Mouse (Mus musculus) hindbrain, embryonic 12.5 days (tissue): ENCODE measurements around the gene Ntan1. TPM values are rescaled to one million over a fixed set of nuclear protein-coding genes. Genes with fewer than 3 reads are reported as not detected.
"Not testable (repeated sequence)": the region's sequence is repeated elsewhere in the genome, so short reads cannot be mapped to it uniquely, and the experiment has no call there.

Experiments
- ATAC-seq: fragments of 200-750 bp; cut with Nextera tagmentation; 2 replicates; pipeline ENCODE4 v1.8.0; 2017; ENCODE audit warnings: moderate TSS enrichment; ENCODE audit not compliant: low FRiP score
- H3K27ac ChIP-seq: fragments of 300-500 bp; sonication (generic); 2 replicates; pipeline ENCODE4 v1.5.1; 2016; ENCODE audit warnings: mild to moderate bottlenecking
- H3K27me3 ChIP-seq: fragments of 300-500 bp; sonication (generic); 2 replicates; pipeline ENCODE4 v1.6.1; 2016; ENCODE audit warnings: mild to moderate bottlenecking
- H3K36me3 ChIP-seq: fragments of 300-500 bp; sonication (generic); 2 replicates; pipeline ENCODE4 v1.6.1; 2016; ENCODE audit warnings: mild to moderate bottlenecking
- H3K4me1 ChIP-seq: fragments of 300-500 bp; sonication (generic); 2 replicates; pipeline ENCODE4 v1.6.1; 2016
- H3K4me2 ChIP-seq: fragments of 300-500 bp; sonication (generic); replicated peaks from 2 replicates; pipeline ENCODE4 v1.6.1; 2016; ENCODE audit warnings: mild to moderate bottlenecking
- H3K4me3 ChIP-seq: fragments of 300-500 bp; sonication (generic); 2 replicates; pipeline ENCODE4 v1.5.1; 2016; ENCODE audit warnings: mild to moderate bottlenecking
- H3K9ac ChIP-seq: fragments of 300-500 bp; sonication (generic); 2 replicates; pipeline ENCODE4 v1.6.1; 2016; ENCODE audit warnings: mild to moderate bottlenecking, moderate library complexity
- H3K9me3 ChIP-seq: fragments of 300-500 bp; sonication (generic); replicated peaks from 2 replicates; pipeline ENCODE4 v1.6.1; 2016; ENCODE audit warnings: mild to moderate bottlenecking
- WGBS: fragments of 180-500 bp; shearing (Covaris S2); methylation state at CpG from one replicate; pipeline ENCODE4 v1.1.7; 2016; 5-methylcytosine and 5-hydroxymethylcytosine counted together
- polyA plus RNA-seq: library from polyadenylated mRNA; unstranded; fragments of >200 nt; fragmentation: Nextera tagmentation; extraction: Ambion mirVana; gene quantifications from 2 replicates; pipeline ENCODE4 v1.2.1, GENCODE M21; 2016

Ntan1 gene
- polyA plus RNA-seq: 184 and 198 TPM in 2 replicates

DNA sequence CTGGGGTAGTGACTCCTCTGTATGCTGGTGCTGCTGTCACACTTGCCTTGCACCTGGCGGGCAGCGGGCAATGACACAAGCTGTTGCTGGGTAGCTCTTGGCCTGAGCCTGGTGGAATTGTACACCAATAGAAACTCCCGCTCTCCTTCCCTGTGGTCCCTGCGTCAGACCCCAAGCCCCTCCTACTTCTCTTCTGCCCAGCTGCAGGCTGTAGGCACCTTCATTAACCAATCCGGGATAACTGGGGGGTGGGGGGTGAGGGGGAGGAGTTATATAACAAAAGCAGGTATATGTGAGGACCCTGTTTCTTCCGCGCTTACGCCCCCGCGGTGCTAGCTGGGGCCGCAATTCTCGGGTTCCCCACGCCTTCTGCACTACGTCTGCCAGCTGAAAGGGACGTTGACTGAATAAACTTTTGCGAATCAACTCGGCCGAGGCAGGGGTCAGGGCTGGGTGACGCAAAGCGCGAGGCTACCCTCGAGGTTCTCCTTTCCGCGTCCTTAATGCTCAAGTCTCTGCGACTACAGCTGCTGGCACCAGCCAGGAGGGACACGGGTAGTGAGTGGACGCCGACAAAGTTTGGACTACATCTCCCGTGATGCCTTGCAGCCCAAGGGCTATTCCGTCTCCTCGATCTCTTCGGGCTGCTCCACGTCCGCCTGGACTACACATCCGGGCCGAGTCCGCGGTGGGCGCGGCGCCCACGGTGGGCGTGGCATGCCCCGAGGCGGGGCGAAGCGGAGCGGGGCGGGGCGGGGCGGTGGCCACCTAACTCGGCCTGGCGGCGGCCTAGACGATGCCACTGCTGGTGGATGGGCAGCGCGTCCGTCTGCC, at the start of gene Ntan1:
Gene Ntan1 (plus strand): TSS at position 286 of the 834 bp plus-strand sequence.
- ATAC-seq: peak; percentile 96
- H3K9me3 ChIP-seq: no peaks in the 10 kb centered on the region
- under 1% methylated on average over 58 of the region's 58 CpGs for WGBS
- H3K4me2 ChIP-seq: peak within 1 kb of the TSS; percentile 66
- H3K27me3 ChIP-seq: no peaks in the 10 kb centered on the region
- peaks cover 27% of the 10 kb centered on the region for H3K36me3 ChIP-seq
- peaks cover 22% of the 10 kb centered on the region for H3K4me1 ChIP-seq
- H3K4me3 ChIP-seq: peak within 1 kb of the TSS; percentile 60
- H3K9ac ChIP-seq: peak within 1 kb of the TSS; percentile 73
- peak within 1 kb of the TSS; percentile 96 for H3K27ac ChIP-seq

DNA sequence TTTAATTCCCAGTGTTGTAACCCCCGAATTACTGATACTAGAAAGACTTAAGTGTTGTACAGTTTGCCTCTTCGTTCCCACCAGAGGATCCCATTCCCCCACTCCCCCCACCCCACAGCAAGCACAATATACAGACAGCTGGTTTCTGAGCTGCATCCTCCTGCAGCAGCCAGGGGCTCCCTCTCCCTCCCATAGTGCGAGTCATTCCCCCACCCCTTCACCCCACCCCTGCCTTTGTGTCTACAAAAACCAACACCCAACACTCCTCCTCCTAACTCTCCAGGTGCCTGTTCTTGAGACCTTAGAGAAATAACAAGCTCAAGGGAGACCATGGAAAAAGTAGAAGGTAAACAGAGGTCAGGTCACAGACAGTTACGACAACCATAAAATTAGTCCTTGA, 47.0 kb upstream of the Ntan1 start:
- not testable (repeated sequence) for H3K36me3 ChIP-seq, H3K4me1 ChIP-seq, H3K27me3 ChIP-seq, ATAC-seq, H3K4me2 ChIP-seq, H3K27ac ChIP-seq, H3K9me3 ChIP-seq, H3K9ac ChIP-seq, H3K4me3 ChIP-seq
- WGBS: 67% methylated on average over 4 of the region's 4 CpGs

DNA sequence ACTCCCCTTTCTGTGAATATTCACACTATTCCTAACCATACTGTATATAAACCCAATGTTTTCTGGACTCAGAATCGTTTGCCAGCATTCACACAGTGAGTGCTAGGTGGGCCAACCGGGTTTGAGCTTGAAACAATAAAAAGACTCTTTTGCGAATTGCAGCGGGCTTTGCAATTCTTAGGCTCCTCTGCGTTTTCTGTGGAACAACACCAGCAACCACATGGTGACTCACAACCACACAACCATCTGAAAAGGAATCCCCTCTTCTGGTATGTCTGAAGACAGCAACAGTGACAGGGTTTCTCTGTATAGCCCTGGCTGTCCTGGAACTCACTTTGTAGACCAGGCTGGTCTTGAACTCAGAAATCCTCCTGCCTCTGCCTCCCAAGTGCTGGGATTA, 46.6 kb upstream of the Ntan1 start:
- not testable (repeated sequence) for H3K9me3 ChIP-seq, H3K27ac ChIP-seq, H3K27me3 ChIP-seq, H3K4me2 ChIP-seq, H3K4me3 ChIP-seq, ATAC-seq, H3K4me1 ChIP-seq, H3K36me3 ChIP-seq, H3K9ac ChIP-seq
- 85% methylated on average over 5 of the region's 5 CpGs for WGBS

DNA sequence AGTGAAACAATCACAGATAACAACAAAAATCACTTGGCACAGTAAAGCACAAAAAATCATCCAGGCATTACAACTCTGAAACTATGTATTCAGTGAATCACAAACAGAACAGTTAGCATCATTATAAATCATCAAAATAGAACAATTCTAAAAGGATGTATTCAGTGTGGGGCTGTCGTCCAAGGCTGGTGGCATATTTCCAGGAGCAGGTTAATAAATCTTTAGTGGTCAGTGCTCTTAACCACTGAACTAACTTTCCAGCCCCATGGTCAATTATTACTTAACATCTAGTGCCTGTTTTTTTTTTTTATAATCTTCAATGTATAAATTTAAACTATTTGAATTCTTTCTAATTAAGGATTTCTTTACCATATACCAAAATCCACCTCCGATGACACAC, 44.6 kb upstream of the Ntan1 start:
- H3K27me3 ChIP-seq, H3K4me3 ChIP-seq, ATAC-seq, H3K9ac ChIP-seq, H3K9me3 ChIP-seq, H3K36me3 ChIP-seq, H3K4me2 ChIP-seq, H3K27ac ChIP-seq, H3K4me1 ChIP-seq: not testable (repeated sequence)
- 92% methylated on average over 2 of the region's 2 CpGs for WGBS

DNA sequence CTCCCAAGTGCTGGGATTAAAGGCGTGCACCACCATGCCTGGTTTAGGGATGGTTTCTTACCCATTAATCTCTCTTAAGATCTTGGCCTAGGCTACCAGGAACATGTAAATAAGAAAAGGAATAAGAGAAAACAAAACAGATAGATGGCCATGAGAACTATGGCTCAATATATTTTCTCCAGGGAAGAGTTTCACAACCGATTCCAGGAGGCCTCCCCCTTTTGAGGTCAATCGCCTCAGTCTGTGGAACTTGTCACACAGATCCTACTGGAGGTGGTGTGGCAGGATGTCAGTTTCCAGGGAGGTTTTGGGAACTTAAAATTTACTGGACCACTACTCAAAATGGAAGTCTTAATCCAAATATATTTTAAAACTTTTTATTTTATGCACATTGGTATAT, 44.0 kb upstream of the Ntan1 start:
- H3K27ac ChIP-seq, ATAC-seq, H3K9me3 ChIP-seq, H3K4me2 ChIP-seq, H3K27me3 ChIP-seq, H3K36me3 ChIP-seq, H3K9ac ChIP-seq, H3K4me3 ChIP-seq, H3K4me1 ChIP-seq: not testable (repeated sequence)
- WGBS: 89% methylated on average over 3 of the region's 3 CpGs

DNA sequence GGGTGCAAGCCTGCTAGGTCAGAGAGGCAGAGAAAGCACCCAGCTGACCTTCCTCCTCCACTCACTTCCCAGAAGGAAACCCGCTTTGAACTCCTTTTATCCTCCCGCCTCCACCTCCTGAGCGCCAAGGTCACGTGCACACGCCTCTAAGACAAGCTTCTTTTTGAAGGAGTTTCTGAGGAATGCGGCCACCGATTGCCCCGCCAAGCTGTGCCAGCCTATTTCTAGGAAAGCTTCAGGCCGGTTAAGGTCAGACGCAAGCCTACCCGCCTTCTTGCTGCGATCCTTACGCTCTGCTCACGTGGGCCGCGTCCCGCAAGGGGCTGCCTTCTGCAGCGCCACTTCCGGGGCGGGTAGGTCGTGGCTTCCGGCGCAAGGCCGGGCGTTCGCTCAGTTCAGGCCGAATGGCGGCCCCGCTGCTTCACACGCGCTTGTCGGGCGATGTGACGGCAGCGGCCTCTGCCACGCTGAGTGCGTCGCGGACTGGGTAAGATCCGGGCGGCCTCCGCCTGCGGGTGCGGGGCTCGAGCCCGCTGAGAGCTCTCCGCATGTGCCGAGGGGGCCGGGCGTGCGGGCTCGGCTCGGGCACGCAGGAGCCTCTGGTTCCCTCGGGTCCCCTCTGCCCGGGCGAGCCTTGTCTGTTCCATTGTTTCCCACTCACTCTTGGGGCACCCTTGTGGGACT, 38.1 kb upstream of the Ntan1 start, which contains the start of gene Rrn3:
Gene Rrn3 (plus strand): TSS at position 356 of the 684 bp plus-strand sequence.
- H3K4me3 ChIP-seq: peak within 1 kb of the TSS; percentile 74
- peaks cover 21% of the 10 kb centered on the region for H3K36me3 ChIP-seq
- peak within 1 kb of the TSS; percentile 80 for H3K4me2 ChIP-seq
- peaks cover 22% of the 10 kb centered on the region for H3K4me1 ChIP-seq
- ATAC-seq: peak; percentile 99
- H3K9me3 ChIP-seq: no peaks in the 10 kb centered on the region
- no peaks in the 10 kb centered on the region for H3K27me3 ChIP-seq
- H3K9ac ChIP-seq: peak within 1 kb of the TSS; percentile 86
- under 1% methylated on average over 57 of the region's 57 CpGs for WGBS
- H3K27ac ChIP-seq: peak within 1 kb of the TSS; percentile 82

DNA sequence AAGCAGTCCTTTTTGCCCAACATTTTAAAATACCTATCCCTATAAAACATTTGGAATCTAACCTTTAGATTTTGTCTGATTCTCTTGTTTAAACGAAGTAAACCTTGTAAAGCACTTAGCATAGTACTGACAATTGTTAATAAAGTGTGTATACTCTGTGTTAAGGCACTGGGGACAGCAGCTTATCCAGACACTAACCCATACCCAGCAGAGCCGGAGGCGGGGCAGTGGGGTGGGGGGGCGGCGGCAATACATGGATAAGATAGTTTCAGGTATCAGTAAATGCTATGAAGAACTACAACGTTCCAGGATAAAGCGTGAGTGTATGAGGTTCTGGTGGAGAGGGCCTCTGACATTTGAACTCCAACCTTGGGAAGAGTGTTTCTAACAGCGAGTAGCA, 37.4 kb upstream of the Ntan1 start:
- Histone ChIP-seq H3K27ac (no peak overlapping the region), H3K27me3 (no peaks in the 10 kb centered on the region), H3K9ac (peak overlapping the region; percentile 86), H3K4me2 (peak overlapping the region; percentile 80), H3K9me3 (no peaks in the 10 kb centered on the region), H3K4me3 (peak overlapping the region; percentile 74), H3K36me3 (peaks cover 28% of the 10 kb centered on the region), H3K4me1 (peaks cover 22% of the 10 kb centered on the region)
- 39% methylated on average over 8 of the region's 8 CpGs for WGBS
- no peak for ATAC-seq

DNA sequence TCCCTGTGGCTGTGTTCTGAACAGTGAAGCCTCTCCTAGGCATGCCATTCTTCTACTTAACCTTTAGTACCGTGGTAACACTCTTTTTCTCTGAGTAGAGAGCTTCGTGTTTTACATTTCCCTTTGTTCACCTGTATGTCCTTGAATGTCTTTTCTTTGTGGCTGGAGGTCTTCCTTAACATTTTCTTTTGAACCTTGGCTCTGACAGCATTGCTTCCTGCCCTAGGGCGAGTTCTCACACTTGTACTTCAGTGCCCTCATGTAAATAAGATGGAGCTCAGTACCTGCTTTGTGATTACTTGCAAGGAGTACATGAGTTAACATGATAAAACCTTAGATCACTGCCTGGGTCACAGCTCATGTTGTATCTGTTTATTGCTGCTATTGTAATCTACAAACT, 32.7 kb upstream of the Ntan1 start:
- peaks cover 14% of the 10 kb centered on the region for H3K4me1 ChIP-seq
- WGBS: 85% methylated on average over 3 of the region's 3 CpGs
- no peak overlapping the region for H3K9ac ChIP-seq
- no peak for ATAC-seq
- H3K36me3 ChIP-seq: peaks cover 71% of the 10 kb centered on the region
- H3K27me3 ChIP-seq: no peaks in the 10 kb centered on the region
- H3K27ac ChIP-seq: no peak overlapping the region
- no peaks in the 10 kb centered on the region for H3K9me3 ChIP-seq
- H3K4me3 ChIP-seq: no peak overlapping the region
- no peak overlapping the region for H3K4me2 ChIP-seq

DNA sequence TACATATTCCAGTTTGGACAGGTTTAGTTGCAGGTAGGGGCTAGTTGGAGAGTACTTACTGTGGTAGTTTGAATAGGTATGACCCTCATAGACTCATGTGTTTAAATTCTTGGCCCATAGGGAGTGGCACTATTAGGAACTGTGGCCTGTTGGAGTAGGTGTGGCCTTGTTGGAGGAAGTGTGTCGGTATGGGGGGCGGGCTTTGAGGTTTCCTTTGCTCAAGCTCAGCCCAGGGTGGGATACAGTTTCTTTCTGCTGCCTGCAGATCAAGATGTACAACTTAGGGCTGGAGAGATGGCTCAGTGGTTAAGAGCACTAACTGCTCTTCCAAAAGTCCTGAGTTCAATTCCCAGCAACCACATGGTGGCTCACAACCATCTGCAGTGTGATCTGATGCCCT, 25.2 kb upstream of the Ntan1 start:
- H3K4me2 ChIP-seq, H3K9ac ChIP-seq, H3K9me3 ChIP-seq, H3K4me1 ChIP-seq, H3K4me3 ChIP-seq, ATAC-seq, H3K27me3 ChIP-seq, H3K27ac ChIP-seq: not testable (repeated sequence)
- H3K36me3 ChIP-seq: peaks cover 86% of the 10 kb centered on the region
- 93% methylated on average over 2 of the region's 2 CpGs for WGBS

DNA sequence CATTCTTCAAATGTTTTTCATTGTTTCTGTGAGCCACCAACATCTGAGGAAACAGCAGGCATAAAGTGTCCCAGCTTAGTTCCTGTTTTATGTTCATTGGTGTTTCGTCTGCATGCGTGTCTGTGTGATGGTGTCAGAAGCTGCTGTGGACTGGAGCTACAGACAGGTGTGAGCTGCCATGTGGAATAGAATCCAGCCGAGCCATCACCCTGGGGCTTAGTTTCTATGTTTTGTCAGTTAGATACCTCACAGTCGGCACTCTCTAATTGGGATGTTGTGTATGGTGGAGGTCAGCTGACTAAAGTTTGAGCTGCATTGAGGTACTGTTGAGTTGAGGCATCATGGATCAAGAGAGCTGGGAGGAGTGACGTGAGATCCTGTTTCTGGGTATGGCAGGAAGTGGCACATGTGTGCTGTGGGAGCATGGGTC, 21.9 kb upstream of the Ntan1 start:
- no peak overlapping the region for H3K4me3 ChIP-seq
- WGBS: 93% methylated on average over 5 of the region's 5 CpGs
- H3K9ac ChIP-seq: no peak overlapping the region
- no peak overlapping the region for H3K27ac ChIP-seq
- H3K4me2 ChIP-seq: no peak overlapping the region
- H3K9me3 ChIP-seq: no peaks in the 10 kb centered on the region
- H3K36me3 ChIP-seq: peaks cover 92% of the 10 kb centered on the region
- H3K4me1 ChIP-seq: no peaks in the 10 kb centered on the region
- ATAC-seq: no peak
- H3K27me3 ChIP-seq: no peaks in the 10 kb centered on the region

DNA sequence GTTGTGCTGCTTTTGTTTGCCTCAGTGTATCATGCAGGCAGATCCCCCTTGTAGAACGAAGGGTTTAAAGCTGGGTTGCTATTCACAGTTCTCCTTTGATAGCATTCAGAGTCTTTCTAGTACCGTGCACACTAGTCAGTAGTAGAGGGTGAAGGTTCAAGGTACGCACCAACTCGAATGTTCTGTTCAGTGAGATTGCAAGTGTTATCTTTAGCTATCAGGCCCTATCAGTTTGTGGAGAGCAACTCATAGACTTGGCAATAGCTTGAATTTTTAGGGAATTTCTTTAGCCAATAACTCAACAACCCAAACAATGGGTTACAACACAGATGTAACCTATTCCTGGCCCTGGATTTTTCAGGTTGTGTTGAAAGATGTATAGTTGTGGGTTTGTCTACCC, 17.4 kb upstream of the Ntan1 start:
- no peak overlapping the region for H3K9ac ChIP-seq
- peaks cover 89% of the 10 kb centered on the region for H3K36me3 ChIP-seq
- ATAC-seq: no peak
- H3K27ac ChIP-seq: no peak overlapping the region
- H3K4me2 ChIP-seq: no peak overlapping the region
- no peaks in the 10 kb centered on the region for H3K27me3 ChIP-seq
- no peaks in the 10 kb centered on the region for H3K4me1 ChIP-seq
- H3K4me3 ChIP-seq: no peak overlapping the region
- WGBS: 97% methylated on average over 4 of the region's 4 CpGs
- H3K9me3 ChIP-seq: no peaks in the 10 kb centered on the region

DNA sequence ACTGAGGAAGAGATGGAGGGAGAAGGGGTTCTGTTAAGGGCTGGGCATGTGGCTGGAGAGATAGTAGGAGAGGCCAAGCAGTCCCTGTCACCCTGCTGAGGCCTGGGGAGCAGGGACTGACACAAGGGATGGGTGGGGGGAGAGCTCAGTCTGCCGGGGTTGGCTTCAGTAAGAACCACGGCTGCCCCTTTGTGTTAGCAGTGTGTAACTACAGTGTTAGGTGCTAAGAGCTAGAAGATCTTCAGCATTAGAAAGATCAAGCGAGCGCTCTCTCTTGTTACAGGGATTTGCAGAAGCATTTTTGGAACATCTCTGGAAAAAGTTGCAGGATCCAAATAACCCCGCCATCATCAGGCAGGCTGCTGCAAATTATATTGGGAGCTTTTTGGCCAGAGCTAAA, 14.0 kb upstream of the Ntan1 start:
- ATAC-seq: no peak
- WGBS: 90% methylated on average over 5 of the region's 5 CpGs
- H3K36me3 ChIP-seq: peaks cover 90% of the 10 kb centered on the region

More for the DNA sequence above, 14.0 kb upstream of the Ntan1 start:
- Histone ChIP-seq H3K27me3 (no peaks in the 10 kb centered on the region), H3K9me3 (no peaks in the 10 kb centered on the region), H3K4me3 (no peak overlapping the region), H3K4me1 (no peaks in the 10 kb centered on the region), H3K27ac (no peak overlapping the region), H3K4me2 (no peak overlapping the region), H3K9ac (0 out of 2 replicates have a peak overlapping the region, but pooled peaks have one; percentile 4)
